Mouse (Mus musculus) MN1 (cell line): ENCODE data around the gene Zfp709.
A peak's percentile ranks its signal among the peaks of the same experiment; 100 is the strongest.
"Not testable (repeated sequence)": the region's sequence is repeated elsewhere in the genome, so short reads cannot be mapped to it uniquely, and the experiment has no call there.

Experiments used
- DNase-seq: peaks from one replicate; pipeline ENCODE4 v3.0.0-alpha.2; 2016; ENCODE audit warnings: low spot score

Gene Zfp709

GRCm38 (mm10) chr8:71925791-71926190, 44.0 kb downstream of the Zfp709 start:
- DNase-seq: no peak

GRCm38 (mm10) chr8:71926551-71926950, 44.7 kb downstream of the Zfp709 start:
- DNase-seq: peak; percentile 30

GRCm38 (mm10) chr8:71927779-71928178, 46.0 kb downstream of the Zfp709 start:
- no peak for DNase-seq

GRCm38 (mm10) chr8:71938037-71938436, 56.2 kb downstream of the Zfp709 start:
- not testable (repeated sequence) for DNase-seq

- no peak for DNase-seq
Measured at GRCm38 (mm10) chr8:71940293-71941208, 58.7 kb downstream of the Zfp709 start.

- no peak for DNase-seq
Measured at GRCm38 (mm10) chr8:71941776-71942175, 60.0 kb downstream of the Zfp709 start.
